Mouse (Mus musculus) kidney, postnatal 0 days (tissue): Measurements from ENCODE around the gene Cryzl1. TPM values are rescaled to one million over a fixed set of nuclear protein-coding genes. Genes with fewer than 3 reads are reported as not detected.

ENCODE experiments used
- ATAC-seq: fragments of 200-750 bp; cut with Nextera tagmentation; replicated peaks from 2 replicates; pipeline ENCODE4 v1.8.0; 2017; ENCODE audit warnings: low read depth, moderate number of reproducible peaks, moderate TSS enrichment, moderate library complexity; ENCODE audit not compliant: low FRiP score
- DNase-seq: peaks from one replicate; pipeline ENCODE4 v3.0.0-alpha.2; 2016; ENCODE audit warnings: low spot score
- H3K27ac ChIP-seq: fragments of 300-500 bp; sonication (generic); 2 replicates; pipeline ENCODE4 v1.5.1; 2014; ENCODE audit warnings: mild to moderate bottlenecking
- H3K27me3 ChIP-seq: fragments of 300-500 bp; sonication (generic); 2 replicates; pipeline ENCODE4 v1.6.1; 2014; ENCODE audit warnings: low read length, mixed read lengths; ENCODE audit not compliant: insufficient read depth
- H3K36me3 ChIP-seq: fragments of 300-500 bp; sonication (generic); 2 replicates; pipeline ENCODE4 v1.6.1; 2014; ENCODE audit warnings: low read length, mixed read lengths; ENCODE audit not compliant: insufficient read depth
- H3K4me1 ChIP-seq: fragments of 300-500 bp; sonication (generic); replicated peaks from 2 replicates; pipeline ENCODE4 v1.6.1; 2014; ENCODE audit warnings: antibody characterized with exemption, low read length, mixed read lengths; ENCODE audit not compliant: insufficient read depth
- H3K4me2 ChIP-seq: fragments of 300-500 bp; sonication (generic); 2 replicates; pipeline ENCODE4 v1.6.1; 2014; ENCODE audit warnings: mild to moderate bottlenecking, low read length, moderate library complexity, mixed read lengths
- H3K4me3 ChIP-seq: fragments of 300-500 bp; sonication (generic); replicated peaks from 2 replicates; pipeline ENCODE4 v1.5.1; 2014; ENCODE audit warnings: low read depth, low read length
- H3K9ac ChIP-seq: fragments of 300-500 bp; sonication (generic); 2 replicates; pipeline ENCODE4 v1.6.1; 2014; ENCODE audit warnings: low read depth, low read length
- H3K9me3 ChIP-seq: fragments of 300-500 bp; sonication (generic); replicated peaks from 2 replicates; pipeline ENCODE4 v1.6.1; 2016; ENCODE audit warnings: low read length, inconsistent platforms, mixed read lengths
- CTCF ChIP-seq: IDR thresholded peaks from 2 replicates; pipeline ENCODE4 v1.5.1; 2016; ENCODE audit warnings: antibody characterized with exemption, low read depth, mild to moderate bottlenecking, moderate library complexity
- WGBS: fragments of 180-500 bp; shearing (Covaris S2); extraction: QIAGEN DNeasy Blood & Tissue Kit; methylation state at CpG from one replicate; pipeline ENCODE4 v1.1.7; 2014; 5-methylcytosine and 5-hydroxymethylcytosine counted together
- polyA plus RNA-seq: library from polyadenylated mRNA; unstranded; fragments of >200 nt; fragmentation: Nextera tagmentation; extraction: Ambion mirVana; gene quantifications from 2 replicates; pipeline ENCODE4 v1.2.1, GENCODE M21; 2015

Cryzl1 gene
- polyA plus RNA-seq, 1 experiment from 2014 or later: 74.8 TPM

GRCm38 (mm10) chr16:91702771-91703188, 26.0 kb downstream of the Cryzl1 start:
- Histone ChIP-seq H3K4me3 (no peak overlapping the region), H3K27ac (no peak overlapping the region), H3K36me3 (peaks cover 20% of the 10 kb centered on the region), H3K27me3 (no peaks in the 10 kb centered on the region), H3K4me1 (no peaks in the 10 kb centered on the region), H3K9ac (no peak overlapping the region), H3K4me2 (no peak overlapping the region), H3K9me3 (no peaks in the 10 kb centered on the region)
- peak; percentile 60 for DNase-seq
- WGBS: 28% methylated on average over 3 of the region's 3 CpGs
- peak; percentile 46 for TF ChIP-seq CTCF
- ATAC-seq: peak; percentile 68

GRCm38 (mm10) chr16:91701908-91702307, 26.9 kb downstream of the Cryzl1 start:
- 32% methylated on average over 13 of the region's 13 CpGs for WGBS
- Histone ChIP-seq H3K9ac (no peak overlapping the region), H3K27me3 (no peaks in the 10 kb centered on the region), H3K9me3 (no peaks in the 10 kb centered on the region), H3K4me1 (no peaks in the 10 kb centered on the region), H3K36me3 (peaks cover 19% of the 10 kb centered on the region), H3K27ac (peak overlapping the region; percentile 27; the same call in 1 of the 2 replicates), H3K4me2 (no peak overlapping the region), H3K4me3 (no peak overlapping the region)
- no peak for TF ChIP-seq CTCF
- ATAC-seq: peak; percentile 63; the same call in 1 of the 2 replicates
- peak; percentile 84 for DNase-seq

GRCm38 (mm10) chr16:91698995-91699394, 29.8 kb downstream of the Cryzl1 start:
- no peak for TF ChIP-seq CTCF
- DNase-seq (no peak), ATAC-seq (no peak)
- peaks cover 4% of the 10 kb centered on the region; the same call in 1 of the 2 replicates for H3K4me1 ChIP-seq
- H3K36me3 ChIP-seq: peaks cover 11% of the 10 kb centered on the region; the same call in 1 of the 2 replicates
- H3K4me2 ChIP-seq: no peak overlapping the region
- no peak overlapping the region for H3K4me3 ChIP-seq
- H3K27me3 ChIP-seq: no peaks in the 10 kb centered on the region
- H3K9ac ChIP-seq: no peak overlapping the region
- 88% methylated on average over 1 of the region's 1 CpGs for WGBS
- no peak overlapping the region for H3K27ac ChIP-seq
- no peaks in the 10 kb centered on the region for H3K9me3 ChIP-seq

GRCm38 (mm10) chr16:91695108-91695755, 33.5 kb downstream of the Cryzl1 start:
- Histone ChIP-seq H3K9ac (no peak overlapping the region), H3K4me2 (0 out of 2 replicates have a peak overlapping the region, but pooled peaks have one; percentile 5), H3K4me1 (peaks cover 4% of the 10 kb centered on the region; the same call in 1 of the 2 replicates), H3K36me3 (peaks cover 11% of the 10 kb centered on the region; the same call in 1 of the 2 replicates), H3K9me3 (no peaks in the 10 kb centered on the region), H3K27ac (peak overlapping the region; percentile 64; the same call in 1 of the 2 replicates), H3K4me3 (no peak overlapping the region), H3K27me3 (no peaks in the 10 kb centered on the region)
- ATAC-seq (no peak), DNase-seq (peak; percentile 72)
- 21% methylated on average over 8 of the region's 8 CpGs for WGBS
- TF ChIP-seq CTCF: no peak

GRCm38 (mm10) chr16:91694455-91695084, 34.2 kb downstream of the Cryzl1 start:
- Histone ChIP-seq H3K27ac (no peak overlapping the region), H3K36me3 (peaks cover 11% of the 10 kb centered on the region; the same call in 1 of the 2 replicates), H3K9me3 (no peaks in the 10 kb centered on the region), H3K9ac (no peak overlapping the region), H3K27me3 (no peaks in the 10 kb centered on the region), H3K4me2 (no peak overlapping the region), H3K4me1 (peaks cover 4% of the 10 kb centered on the region; the same call in 1 of the 2 replicates), H3K4me3 (no peak overlapping the region)
- 25% methylated on average over 14 of the region's 14 CpGs for WGBS
- DNase-seq: peak; percentile 96
- ATAC-seq: peak; percentile 91
- TF ChIP-seq CTCF: peak; percentile 98

DNA sequence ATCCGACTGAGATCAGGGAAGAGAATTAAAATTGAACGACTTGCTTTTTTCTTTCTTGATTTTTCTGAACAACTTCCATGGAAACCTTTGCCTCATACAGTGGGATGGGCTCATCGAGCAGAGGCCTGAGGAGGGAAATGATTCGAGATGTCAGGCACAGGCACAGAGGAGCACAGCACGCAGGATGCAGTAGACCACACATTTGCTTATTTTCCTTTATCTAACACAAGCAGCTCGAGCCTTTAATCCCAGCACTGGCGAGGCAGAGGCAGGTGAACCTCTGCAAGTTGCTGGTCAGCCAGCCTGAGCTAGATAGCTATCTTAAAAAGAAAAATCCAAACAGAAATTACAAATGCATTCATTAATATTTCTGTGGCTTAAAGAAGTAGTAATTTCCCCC, 39.0 kb downstream of the Cryzl1 start:
- no peaks in the 10 kb centered on the region for H3K4me1 ChIP-seq
- ATAC-seq: no peak
- no peak overlapping the region for H3K4me3 ChIP-seq
- H3K27me3 ChIP-seq: no peaks in the 10 kb centered on the region
- H3K4me2 ChIP-seq: no peak overlapping the region
- no peak overlapping the region for H3K27ac ChIP-seq
- DNase-seq: no peak
- peaks cover 10% of the 10 kb centered on the region; the same call in 1 of the 2 replicates for H3K36me3 ChIP-seq
- 56% methylated on average over 7 of the region's 7 CpGs for WGBS
- H3K9me3 ChIP-seq: no peaks in the 10 kb centered on the region
- H3K9ac ChIP-seq: no peak overlapping the region
- TF ChIP-seq CTCF: no peak
